Mouse (Mus musculus): ENCODE results near the gene Rhcg. TPM values are rescaled to one million over a fixed set of nuclear protein-coding genes. Genes with fewer than 3 reads are reported as not detected.

Gene Rhcg
- polyA plus RNA-seq, 1 experiment from 2014 or later, result 0.20 TPM

DNA sequence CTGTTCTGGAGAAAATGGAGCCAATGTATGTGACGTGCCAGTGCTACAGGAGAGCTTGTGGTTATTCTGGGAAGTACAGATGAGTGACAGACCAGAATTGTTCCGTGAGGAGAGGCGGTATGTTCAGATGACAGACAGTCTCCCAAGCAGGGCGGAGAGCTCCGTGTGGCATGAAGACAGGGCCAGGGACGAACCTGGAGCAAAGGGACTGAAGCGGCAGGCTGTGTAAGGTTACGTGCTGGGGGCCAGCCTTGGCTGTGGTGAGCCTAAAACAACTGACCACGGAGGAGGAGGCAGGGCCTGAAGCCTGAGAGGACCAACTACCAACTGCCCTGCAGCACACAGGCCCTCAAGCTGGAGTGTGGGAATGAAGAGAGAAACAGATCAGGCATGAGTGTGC is 5.6 kb downstream of the Rhcg start:
- Histone ChIP-seq H3K27ac (ENCODE audit: low read length) (no peak overlapping the region), H3K27me3 (replicated peaks; ENCODE audit: control insufficient read depth, insufficient read depth, low read length) (peaks cover 42% of the 10 kb centered on the region), H3K9ac (ENCODE audit: low read depth, low read length) (no peak overlapping the region), H3K36me3 (ENCODE audit: control insufficient read depth, insufficient read depth, low read length) (no peaks in the 10 kb centered on the region), H3K4me3 (ENCODE audit: low read length) (no peak overlapping the region), H3K4me2 (ENCODE audit: low read depth, low read length) (no peak overlapping the region), H3K9me3 (ENCODE audit: control insufficient read depth, low read length) (no peaks in the 10 kb centered on the region), H3K4me1 (ENCODE audit: control insufficient read depth, insufficient read depth, low read length) (peaks cover 6% of the 10 kb centered on the region; the same call in 1 of the 2 replicates)
- ATAC-seq, result no peak
- 81% methylated on average over 9 of the region's 9 CpGs for WGBS

DNA sequence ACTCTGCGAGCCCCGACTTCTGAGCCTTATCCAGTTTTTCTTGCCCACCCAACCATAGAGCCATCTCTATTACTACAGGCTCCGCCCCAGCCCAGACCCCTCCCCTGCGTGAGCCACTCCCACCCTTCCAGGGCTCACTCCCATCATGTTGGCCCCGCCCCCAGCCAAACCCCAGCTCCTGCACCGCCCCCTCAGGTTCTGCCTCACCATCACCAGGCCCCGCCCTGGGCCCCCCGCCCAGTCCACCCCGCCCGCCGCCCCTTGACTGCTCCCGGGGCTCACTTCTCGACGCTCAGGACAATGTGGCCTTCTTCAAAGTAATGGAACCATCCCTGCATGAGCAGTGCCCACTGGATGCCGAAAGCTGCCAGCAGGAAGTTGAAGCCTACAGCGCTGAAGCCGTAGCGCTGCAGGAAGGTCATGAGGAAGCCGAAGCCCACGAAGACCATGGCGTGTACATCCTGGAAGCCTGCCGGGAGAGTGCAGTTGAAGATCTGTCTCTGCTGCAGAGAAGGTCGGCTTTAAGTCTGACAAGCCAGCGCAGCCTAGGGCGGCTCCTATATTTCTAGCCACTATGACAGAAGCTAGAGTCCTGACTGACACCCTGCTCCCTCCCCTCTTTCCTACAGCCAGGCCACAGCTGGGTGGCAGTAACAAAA is 10.1 kb downstream of the Rhcg start:
- no peaks in the 10 kb centered on the region for H3K36me3 ChIP-seq (ENCODE audit: control insufficient read depth, insufficient read depth, low read length)
- H3K9me3 ChIP-seq (ENCODE audit: control insufficient read depth, low read length), result no peaks in the 10 kb centered on the region
- no peak overlapping the region for H3K9ac ChIP-seq (ENCODE audit: low read depth, low read length)
- peak; percentile 52; the same call in 1 of the 2 replicates for ATAC-seq
- no peak overlapping the region for H3K27ac ChIP-seq (ENCODE audit: low read length)
- peak overlapping the region; percentile 27 for H3K4me3 ChIP-seq (ENCODE audit: low read length)
- WGBS, result under 1% methylated on average over 25 of the region's 25 CpGs
- peak overlapping the region; percentile 58 for H3K4me2 ChIP-seq (ENCODE audit: low read depth, low read length)
- H3K27me3 ChIP-seq (replicated peaks; ENCODE audit: control insufficient read depth, insufficient read depth, low read length), result peaks cover 35% of the 10 kb centered on the region
- H3K4me1 ChIP-seq (ENCODE audit: control insufficient read depth, insufficient read depth, low read length), result peaks cover 6% of the 10 kb centered on the region; the same call in 1 of the 2 replicates

DNA sequence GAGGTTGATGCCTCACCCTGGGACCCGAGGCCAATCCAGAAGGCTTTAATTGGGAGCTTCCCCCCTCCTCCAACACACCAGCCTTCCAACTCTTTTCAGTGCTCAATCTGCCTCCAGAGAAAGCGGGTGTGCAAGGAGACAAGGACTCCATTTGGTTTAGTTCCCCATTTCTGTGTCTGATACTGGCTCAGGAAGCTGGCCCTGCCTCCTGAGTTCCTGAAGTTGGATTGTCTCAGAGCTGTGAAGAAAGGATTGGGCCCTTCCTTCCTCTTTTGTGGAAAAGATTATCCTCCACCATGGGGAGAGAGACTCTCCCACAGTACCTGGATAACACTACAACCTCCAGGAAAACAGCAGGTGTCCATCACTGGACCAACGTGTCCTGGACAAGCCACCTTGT is 10.7 kb downstream of the Rhcg start:
- ATAC-seq, result no peak
- H3K4me3 ChIP-seq (ENCODE audit: low read length), result no peak overlapping the region
- no peak overlapping the region for H3K4me2 ChIP-seq (ENCODE audit: low read depth, low read length)
- H3K9me3 ChIP-seq (ENCODE audit: control insufficient read depth, low read length), result no peaks in the 10 kb centered on the region
- no peak overlapping the region for H3K27ac ChIP-seq (ENCODE audit: low read length)
- WGBS, result 33% methylated on average over 3 of the region's 3 CpGs
- H3K36me3 ChIP-seq (ENCODE audit: control insufficient read depth, insufficient read depth, low read length), result no peaks in the 10 kb centered on the region
- peaks cover 6% of the 10 kb centered on the region; the same call in 1 of the 2 replicates for H3K4me1 ChIP-seq (ENCODE audit: control insufficient read depth, insufficient read depth, low read length)
- no peak overlapping the region for H3K9ac ChIP-seq (ENCODE audit: low read depth, low read length)
- H3K27me3 ChIP-seq (replicated peaks; ENCODE audit: control insufficient read depth, insufficient read depth, low read length), result peaks cover 32% of the 10 kb centered on the region

DNA sequence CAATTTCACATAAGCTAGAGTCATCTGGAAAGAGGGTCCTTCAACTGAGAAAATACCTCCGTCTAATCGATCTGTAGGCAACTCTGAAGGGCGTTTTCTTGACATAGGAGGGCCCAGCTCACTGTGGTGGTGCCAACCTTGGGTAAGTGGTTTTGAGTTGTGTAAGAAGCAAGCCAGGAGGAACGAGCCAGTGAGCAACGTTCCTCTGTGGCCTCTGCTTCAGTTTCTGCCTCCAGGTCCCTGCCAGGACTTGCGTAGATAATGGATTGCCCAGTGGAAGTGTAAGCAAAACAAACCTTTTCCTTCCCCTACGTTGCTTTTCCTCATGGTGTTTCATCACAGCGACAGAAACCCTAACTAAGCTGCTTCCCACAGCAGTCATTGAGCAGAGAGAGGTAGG is 15.5 kb downstream of the Rhcg start:
- no peak overlapping the region for H3K9ac ChIP-seq (ENCODE audit: low read depth, low read length)
- no peaks in the 10 kb centered on the region for H3K9me3 ChIP-seq (ENCODE audit: control insufficient read depth, low read length)
- H3K4me1 ChIP-seq (ENCODE audit: control insufficient read depth, insufficient read depth, low read length), result no peaks in the 10 kb centered on the region
- WGBS, result 58% methylated on average over 8 of the region's 8 CpGs
- no peak for ATAC-seq
- no peak overlapping the region for H3K4me3 ChIP-seq (ENCODE audit: low read length)
- no peaks in the 10 kb centered on the region for H3K36me3 ChIP-seq (ENCODE audit: control insufficient read depth, insufficient read depth, low read length)
- H3K27ac ChIP-seq (ENCODE audit: low read length), result no peak overlapping the region
- no peak overlapping the region for H3K4me2 ChIP-seq (ENCODE audit: low read depth, low read length)
- peaks cover 48% of the 10 kb centered on the region for H3K27me3 ChIP-seq (replicated peaks; ENCODE audit: control insufficient read depth, insufficient read depth, low read length)

DNA sequence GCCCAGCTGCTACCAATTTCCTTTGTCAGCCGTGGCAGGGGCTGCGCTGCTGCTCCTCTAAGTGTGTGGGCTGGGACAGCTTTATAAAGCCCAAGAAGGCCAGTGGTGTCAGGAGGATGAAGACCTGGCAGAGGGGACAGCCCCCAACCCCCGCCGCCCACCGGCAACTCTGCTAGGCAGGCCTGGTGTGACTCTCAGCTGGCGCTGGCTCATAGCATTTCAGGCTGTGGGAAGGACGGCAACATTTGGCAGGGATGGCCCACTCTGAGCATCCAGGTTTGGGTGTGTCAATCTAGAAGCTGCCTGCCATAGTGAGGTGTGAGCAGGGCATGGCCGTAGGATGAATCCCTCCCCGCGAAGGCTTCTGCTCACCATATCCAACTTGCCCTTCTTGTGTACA is 17.3 kb downstream of the Rhcg start:
- H3K9ac ChIP-seq (ENCODE audit: low read depth, low read length), result no peak overlapping the region
- H3K4me3 ChIP-seq (ENCODE audit: low read length), result no peak overlapping the region
- no peak overlapping the region for H3K4me2 ChIP-seq (ENCODE audit: low read depth, low read length)
- no peaks in the 10 kb centered on the region for H3K4me1 ChIP-seq (ENCODE audit: control insufficient read depth, insufficient read depth, low read length)
- H3K36me3 ChIP-seq (ENCODE audit: control insufficient read depth, insufficient read depth, low read length), result no peaks in the 10 kb centered on the region
- 72% methylated on average over 10 of the region's 10 CpGs for WGBS
- H3K9me3 ChIP-seq (ENCODE audit: control insufficient read depth, low read length), result no peaks in the 10 kb centered on the region
- no peak overlapping the region for H3K27ac ChIP-seq (ENCODE audit: low read length)
- no peak for ATAC-seq
- H3K27me3 ChIP-seq (replicated peaks; ENCODE audit: control insufficient read depth, insufficient read depth, low read length), result peaks cover 39% of the 10 kb centered on the region

DNA sequence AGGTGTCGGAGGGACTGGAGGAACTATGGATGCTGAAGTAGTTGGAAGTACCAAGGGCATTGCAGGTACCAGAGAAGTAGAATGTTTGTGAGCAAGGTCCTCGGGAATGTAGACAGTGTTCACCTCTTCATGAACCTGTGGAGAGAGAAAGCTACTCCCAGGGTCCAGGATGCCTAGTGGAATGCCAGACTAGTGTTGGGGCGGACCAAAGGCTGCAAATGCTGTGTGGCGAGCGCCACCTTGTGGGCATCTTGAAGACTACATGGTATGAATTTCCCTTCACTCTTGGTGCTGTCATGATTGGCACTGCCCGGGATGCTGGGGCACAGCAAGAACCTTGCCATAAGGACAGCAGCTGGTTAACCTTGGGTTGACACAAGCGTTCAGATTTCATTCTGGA is 22.6 kb downstream of the Rhcg start:
- ATAC-seq, result peak; percentile 58; the same call in 1 of the 2 replicates
- H3K27me3 ChIP-seq (replicated peaks; ENCODE audit: control insufficient read depth, insufficient read depth, low read length), result peaks cover 72% of the 10 kb centered on the region

DNA sequence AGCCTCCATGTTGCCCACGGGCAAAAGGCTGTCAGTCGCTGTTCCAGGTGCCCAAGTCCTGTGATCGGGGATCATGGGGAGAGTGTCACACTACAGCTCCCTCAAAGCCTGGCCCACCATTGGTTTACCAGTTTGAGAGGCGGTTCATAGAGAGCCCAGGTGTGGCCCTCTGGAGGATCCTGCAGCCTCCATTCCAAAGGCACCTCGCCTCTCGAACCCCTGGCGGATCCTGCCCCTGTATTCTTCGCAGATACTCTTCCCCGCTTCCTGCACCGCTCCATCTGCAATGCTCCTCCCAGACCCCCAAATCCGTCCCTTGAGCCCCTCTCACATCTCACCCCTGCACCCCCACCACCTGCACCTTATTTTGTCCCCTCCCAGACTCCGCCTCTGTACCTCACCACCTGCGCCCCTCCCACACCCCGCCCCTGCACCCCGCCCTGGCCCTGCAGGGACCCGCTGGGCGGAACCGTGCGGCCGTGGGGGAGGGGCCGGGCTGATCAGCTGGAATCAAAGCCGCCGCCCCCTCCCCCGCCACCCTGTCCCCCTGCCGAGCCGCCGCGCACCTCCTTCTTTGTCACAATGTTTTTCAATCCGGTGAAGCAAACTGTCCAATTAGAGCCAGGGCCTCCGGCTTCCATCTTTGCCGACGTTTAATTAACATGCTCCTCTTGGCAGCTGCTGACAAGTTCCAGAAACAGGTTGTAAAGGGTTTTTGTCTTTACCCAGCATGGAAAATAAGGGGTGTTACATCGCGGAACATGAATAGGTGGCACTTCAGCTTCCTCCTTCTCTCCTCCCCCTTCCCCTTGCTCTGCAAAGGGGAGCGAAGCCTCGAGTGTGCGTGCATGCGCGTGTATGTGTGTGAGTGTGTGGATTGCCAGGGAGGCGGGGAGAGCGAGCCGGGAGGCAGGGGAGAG is 25.4 kb downstream of the Rhcg start:
- no peak overlapping the region for H3K27ac ChIP-seq (ENCODE audit: low read length)
- H3K27me3 ChIP-seq (replicated peaks; ENCODE audit: control insufficient read depth, insufficient read depth, low read length), result peaks cover 56% of the 10 kb centered on the region
- ATAC-seq, result peak; percentile 31; the same call in 1 of the 2 replicates
- H3K4me1 ChIP-seq (ENCODE audit: control insufficient read depth, insufficient read depth, low read length), result peaks cover 12% of the 10 kb centered on the region
- no peaks in the 10 kb centered on the region for H3K9me3 ChIP-seq (ENCODE audit: control insufficient read depth, low read length)
- no peaks in the 10 kb centered on the region for H3K36me3 ChIP-seq (ENCODE audit: control insufficient read depth, insufficient read depth, low read length)
- 0 out of 2 replicates have a peak overlapping the region, but pooled peaks have one; percentile 16 for H3K9ac ChIP-seq (ENCODE audit: low read depth, low read length)
- under 1% methylated on average over 42 of the region's 42 CpGs for WGBS
- peak overlapping the region; percentile 44 for H3K4me3 ChIP-seq (ENCODE audit: low read length)
- H3K4me2 ChIP-seq (ENCODE audit: low read depth, low read length), result peak overlapping the region; percentile 80

More for the DNA sequence above, 22.6 kb downstream of the Rhcg start:
- WGBS, result 11% methylated on average over 7 of the region's 7 CpGs
- H3K36me3 ChIP-seq (ENCODE audit: control insufficient read depth, insufficient read depth, low read length), result no peaks in the 10 kb centered on the region
- no peak overlapping the region for H3K27ac ChIP-seq (ENCODE audit: low read length)
- H3K4me3 ChIP-seq (ENCODE audit: low read length), result no peak overlapping the region
- no peaks in the 10 kb centered on the region for H3K9me3 ChIP-seq (ENCODE audit: control insufficient read depth, low read length)
- H3K9ac ChIP-seq (ENCODE audit: low read depth, low read length), result no peak overlapping the region
- H3K4me2 ChIP-seq (ENCODE audit: low read depth, low read length), result no peak overlapping the region
- H3K4me1 ChIP-seq (ENCODE audit: control insufficient read depth, insufficient read depth, low read length), result peaks cover 12% of the 10 kb centered on the region

DNA sequence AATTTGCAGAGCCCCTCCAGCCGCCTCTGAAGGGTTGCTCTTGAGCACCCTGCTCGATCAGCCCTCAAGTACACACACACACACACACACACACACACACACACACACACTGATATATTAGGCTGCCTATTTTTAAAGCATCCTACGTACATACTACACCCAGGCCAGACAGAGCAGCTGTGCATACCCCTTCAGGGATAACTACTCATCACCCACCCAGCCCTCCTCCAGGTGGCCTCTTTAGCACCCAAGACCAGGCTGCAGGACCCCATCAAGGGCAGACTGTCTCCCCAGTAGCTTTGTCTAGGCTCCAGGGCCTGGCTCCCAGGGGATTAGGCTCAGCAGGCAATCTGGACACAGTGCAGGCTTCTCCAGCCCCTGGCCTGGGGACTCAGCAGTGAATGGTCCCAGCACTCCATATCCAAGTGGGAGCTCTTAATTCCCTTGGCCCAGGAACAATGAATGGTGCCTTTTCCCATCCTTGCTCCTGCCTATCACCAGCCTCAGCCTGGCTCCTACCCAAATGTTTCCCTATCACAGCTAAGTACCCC is 26.8 kb downstream of the Rhcg start:
- H3K36me3 ChIP-seq (ENCODE audit: control insufficient read depth, insufficient read depth, low read length), result no peaks in the 10 kb centered on the region
- H3K4me3 ChIP-seq (ENCODE audit: low read length), result no peak overlapping the region
- H3K9ac ChIP-seq (ENCODE audit: low read depth, low read length), result no peak overlapping the region
- no peak overlapping the region for H3K27ac ChIP-seq (ENCODE audit: low read length)
- H3K4me2 ChIP-seq (ENCODE audit: low read depth, low read length), result no peak overlapping the region
- no peak for ATAC-seq
- 10% methylated on average over 3 of the region's 3 CpGs for WGBS
- peaks cover 56% of the 10 kb centered on the region for H3K27me3 ChIP-seq (replicated peaks; ENCODE audit: control insufficient read depth, insufficient read depth, low read length)
- no peaks in the 10 kb centered on the region for H3K9me3 ChIP-seq (ENCODE audit: control insufficient read depth, low read length)
- peaks cover 12% of the 10 kb centered on the region for H3K4me1 ChIP-seq (ENCODE audit: control insufficient read depth, insufficient read depth, low read length)
